Mouse (Mus musculus): ENCODE data around the gene Gpr39. TPM values are rescaled to one million over a fixed set of nuclear protein-coding genes. Genes with fewer than 3 reads are reported as not detected.
"Not testable (repeated sequence)": the region's sequence is repeated elsewhere in the genome, so short reads cannot be mapped to it uniquely, and the experiment has no call there.

Gpr39 gene
- polyA plus RNA-seq (2012; rRNA removed) (2.2 and 2.4 TPM in 2 replicates), polyA plus RNA-seq (2014; fragmentation: Nextera tagmentation; extraction: Ambion mirVana) (2.8 and 3.0 TPM in 2 replicates)

- Histone ChIP-seq H3K27me3 (ENCODE audit: control insufficient read depth, insufficient read depth, low read length) (no peaks in the 10 kb centered on the region), H3K4me2 (ENCODE audit: low read depth) (peak within 1 kb of the TSS; percentile 50), H3K4me1 (replicated peaks; ENCODE audit: control insufficient read depth in 2 of 2, insufficient read depth in 2 of 2, low read length in 1 of 2) (peaks cover 0 to 8% of the 10 kb centered on the region in 2 experiments; a peak in 2 of 4 replicates), H3K36me3 (replicated peaks; ENCODE audit: control insufficient read depth, insufficient read depth, low read depth) (no peaks in the 10 kb centered on the region), H3K9ac (replicated peaks) (no peak within 1 kb of the TSS), H3K4me3 (ENCODE audit: insufficient read depth in 1 of 2, low read depth in 2 of 2, low read length in 2 of 2) (peak within 1 kb of the TSS; percentile 30 to 53), H3K9me3 (ENCODE audit: control insufficient read depth, low read length) (no peaks in the 10 kb centered on the region), H3K27ac (no peak within 1 kb of the TSS)
- peak; percentile 82 for ATAC-seq (ENCODE audit: insufficient read depth)
- DNase-seq (ENCODE audit: low read depth in 3 of 3, low spot score in 3 of 3) = peak; percentile 23 to 44 (median 24)
- TF ChIP-seq EP300 (IDR thresholded peaks at IDR 0.05; ENCODE audit: low read depth) (no peak), CTCF (IDR thresholded peaks at IDR 0.05; ENCODE audit: low read depth) (peak; percentile 49)
- 10% methylated on average over 15 of the region's 15 CpGs for WGBS (ENCODE audit: insufficient replicate concordance)
Observed at GRCm38 (mm10) chr1:125676790-125677273, at the start of gene Gpr39. TSS of gene Gpr39 (plus strand) at chr1:125676995.

- Histone ChIP-seq H3K9ac (replicated peaks) (no peak overlapping the region), H3K4me3 (ENCODE audit: insufficient read depth in 1 of 2, low read depth in 2 of 2, low read length in 2 of 2) (no peak overlapping the region), H3K36me3 (replicated peaks; ENCODE audit: control insufficient read depth, insufficient read depth, low read depth) (no peaks in the 10 kb centered on the region), H3K27ac (no peak overlapping the region), H3K4me1 (replicated peaks; ENCODE audit: control insufficient read depth in 2 of 2, insufficient read depth in 2 of 2, low read length in 1 of 2) (no peaks in the 10 kb centered on the region), H3K9me3 (ENCODE audit: control insufficient read depth, low read length) (no peaks in the 10 kb centered on the region), H3K4me2 (ENCODE audit: low read depth) (no peak overlapping the region), H3K27me3 (ENCODE audit: control insufficient read depth, insufficient read depth, low read length) (no peaks in the 10 kb centered on the region)
- WGBS (ENCODE audit: insufficient replicate concordance) = 73% methylated on average over 8 of the region's 8 CpGs
- TF ChIP-seq EP300 (IDR thresholded peaks at IDR 0.05; ENCODE audit: low read depth) = no peak
- TF ChIP-seq CTCF (IDR thresholded peaks at IDR 0.05; ENCODE audit: low read depth) = no peak
- ATAC-seq (ENCODE audit: insufficient read depth) = no peak
- DNase-seq (ENCODE audit: low read depth in 3 of 3, low spot score in 3 of 3) = no peak
Observed at GRCm38 (mm10) chr1:125639501-125640253, 37.1 kb upstream of the Gpr39 start.

DNA sequence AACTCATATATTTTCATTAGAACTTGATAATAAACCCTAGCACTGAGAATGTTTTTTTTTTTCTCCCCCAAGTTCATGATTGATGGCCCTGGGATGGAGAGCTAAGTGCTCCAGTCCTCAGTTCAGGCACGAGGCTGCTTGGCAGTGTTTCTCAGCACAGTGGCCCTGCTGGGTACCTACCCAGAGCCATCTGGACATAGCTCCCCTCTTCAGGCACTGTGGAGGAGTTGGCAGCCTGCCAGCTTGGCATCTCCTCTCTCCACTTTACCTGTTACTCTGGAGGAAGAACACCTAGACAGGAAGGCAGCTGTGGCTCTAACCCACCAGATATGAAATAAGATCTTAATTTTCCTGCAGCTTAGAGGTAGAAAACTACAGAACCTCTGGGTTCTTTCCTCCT lies 33.2 kb upstream of the Gpr39 start:
- H3K27ac ChIP-seq = no peak overlapping the region
- H3K4me1 ChIP-seq (replicated peaks; ENCODE audit: control insufficient read depth in 2 of 2, insufficient read depth in 2 of 2, low read length in 1 of 2) = no peaks in the 10 kb centered on the region
- no peak for ATAC-seq (ENCODE audit: insufficient read depth)
- no peak overlapping the region for H3K4me3 ChIP-seq (ENCODE audit: insufficient read depth in 1 of 2, low read depth in 2 of 2, low read length in 2 of 2)
- H3K4me2 ChIP-seq (ENCODE audit: low read depth) = no peak overlapping the region
- DNase-seq (ENCODE audit: low read depth in 3 of 3, low spot score in 3 of 3) = no peak
- no peaks in the 10 kb centered on the region for H3K9me3 ChIP-seq (ENCODE audit: control insufficient read depth, low read length)
- H3K27me3 ChIP-seq (ENCODE audit: control insufficient read depth, insufficient read depth, low read length) = no peaks in the 10 kb centered on the region
- H3K9ac ChIP-seq (replicated peaks) = no peak overlapping the region
- WGBS (ENCODE audit: insufficient replicate concordance) = 36% methylated on average over 1 of the region's 1 CpGs
- H3K36me3 ChIP-seq (replicated peaks; ENCODE audit: control insufficient read depth, insufficient read depth, low read depth) = no peaks in the 10 kb centered on the region
- TF ChIP-seq EP300 (IDR thresholded peaks at IDR 0.05; ENCODE audit: low read depth) (no peak), CTCF (IDR thresholded peaks at IDR 0.05; ENCODE audit: low read depth) (no peak)

- H3K36me3 ChIP-seq (replicated peaks; ENCODE audit: control insufficient read depth, insufficient read depth, low read depth); ATAC-seq (ENCODE audit: insufficient read depth); H3K4me3 ChIP-seq (ENCODE audit: insufficient read depth in 1 of 2, low read depth in 2 of 2, low read length in 2 of 2); H3K27ac ChIP-seq; H3K9ac ChIP-seq (replicated peaks); H3K4me1 ChIP-seq (replicated peaks; ENCODE audit: control insufficient read depth in 2 of 2, insufficient read depth in 2 of 2, low read length in 1 of 2); H3K27me3 ChIP-seq (ENCODE audit: control insufficient read depth, insufficient read depth, low read length); H3K4me2 ChIP-seq (ENCODE audit: low read depth); DNase-seq (ENCODE audit: low read depth in 3 of 3, low spot score in 3 of 3); H3K9me3 ChIP-seq (ENCODE audit: control insufficient read depth, low read length): not testable (repeated sequence)
- peak; percentile 9; the same call in 1 of the 2 replicates for TF ChIP-seq CTCF (IDR thresholded peaks at IDR 0.05; ENCODE audit: low read depth)
- 58% methylated on average over 2 of the region's 2 CpGs for WGBS (ENCODE audit: insufficient replicate concordance)
Observed at GRCm38 (mm10) chr1:125646816-125647215, 30.0 kb upstream of the Gpr39 start.

- H3K4me3 ChIP-seq (ENCODE audit: insufficient read depth in 1 of 2, low read depth in 2 of 2, low read length in 2 of 2) = no peak overlapping the region
- H3K36me3 ChIP-seq (replicated peaks; ENCODE audit: control insufficient read depth, insufficient read depth, low read depth) = no peaks in the 10 kb centered on the region
- no peaks in the 10 kb centered on the region for H3K4me1 ChIP-seq (replicated peaks; ENCODE audit: control insufficient read depth in 2 of 2, insufficient read depth in 2 of 2, low read length in 1 of 2)
- no peak overlapping the region for H3K27ac ChIP-seq
- no peaks in the 10 kb centered on the region for H3K9me3 ChIP-seq (ENCODE audit: control insufficient read depth, low read length)
- no peak overlapping the region for H3K9ac ChIP-seq (replicated peaks)
- WGBS (ENCODE audit: insufficient replicate concordance) = 70% methylated on average over 4 of the region's 4 CpGs
- no peak overlapping the region for H3K4me2 ChIP-seq (ENCODE audit: low read depth)
- no peak for TF ChIP-seq EP300 (IDR thresholded peaks at IDR 0.05; ENCODE audit: low read depth)
- no peak for TF ChIP-seq CTCF (IDR thresholded peaks at IDR 0.05; ENCODE audit: low read depth)
- DNase-seq (ENCODE audit: low read depth in 3 of 3, low spot score in 3 of 3) (no peak), ATAC-seq (ENCODE audit: insufficient read depth) (no peak)
- no peaks in the 10 kb centered on the region for H3K27me3 ChIP-seq (ENCODE audit: control insufficient read depth, insufficient read depth, low read length)
Observed at GRCm38 (mm10) chr1:125648011-125648410, 28.8 kb upstream of the Gpr39 start.
